Mouse (Mus musculus): Measurements from ENCODE around the gene Vgll4. TPM values are rescaled to one million over a fixed set of nuclear protein-coding genes. Genes with fewer than 3 reads are reported as not detected.

Gene Vgll4
- polyA plus RNA-seq, 1 experiment from 2014 or later: 10.0 TPM

GRCm38 (mm10) chr6:114939666-114940065 is 30.1 kb downstream of the Vgll4 start:
- ATAC-seq (ENCODE audit: low read depth): no peak
- no peaks in the 10 kb centered on the region for H3K9me3 ChIP-seq (replicated peaks; ENCODE audit: control insufficient read depth, low read length)
- no peaks in the 10 kb centered on the region for H3K27me3 ChIP-seq (ENCODE audit: control insufficient read depth, insufficient read depth, low read depth, low read length)
- H3K4me3 ChIP-seq (ENCODE audit: low read depth, low read length): no peak overlapping the region
- H3K27ac ChIP-seq (ENCODE audit: low read length): no peak overlapping the region
- 49% methylated on average over 2 of the region's 2 CpGs for WGBS (ENCODE audit: insufficient replicate concordance)
- no peaks in the 10 kb centered on the region for H3K4me1 ChIP-seq (ENCODE audit: control insufficient read depth, low read depth, low read length)
- H3K36me3 ChIP-seq (ENCODE audit: control insufficient read depth, insufficient read depth): no peaks in the 10 kb centered on the region
- H3K9ac ChIP-seq (ENCODE audit: low read depth, low read length): no peak overlapping the region
- H3K4me2 ChIP-seq (ENCODE audit: low read depth, low read length): no peak overlapping the region

GRCm38 (mm10) chr6:114936941-114937313 is 32.9 kb downstream of the Vgll4 start:
- WGBS (ENCODE audit: insufficient replicate concordance): 58% methylated on average over 5 of the region's 5 CpGs
- H3K27ac ChIP-seq (ENCODE audit: low read length): no peak overlapping the region
- H3K9ac ChIP-seq (ENCODE audit: low read depth, low read length): no peak overlapping the region
- no peak for ATAC-seq (ENCODE audit: low read depth)
- H3K36me3 ChIP-seq (ENCODE audit: control insufficient read depth, insufficient read depth): no peaks in the 10 kb centered on the region
- H3K4me2 ChIP-seq (ENCODE audit: low read depth, low read length): no peak overlapping the region
- no peaks in the 10 kb centered on the region for H3K27me3 ChIP-seq (ENCODE audit: control insufficient read depth, insufficient read depth, low read depth, low read length)
- H3K9me3 ChIP-seq (replicated peaks; ENCODE audit: control insufficient read depth, low read length): no peaks in the 10 kb centered on the region
- H3K4me3 ChIP-seq (ENCODE audit: low read depth, low read length): no peak overlapping the region
- no peaks in the 10 kb centered on the region for H3K4me1 ChIP-seq (ENCODE audit: control insufficient read depth, low read depth, low read length)

GRCm38 (mm10) chr6:114936297-114936940 is 33.4 kb downstream of the Vgll4 start:
- ATAC-seq (ENCODE audit: low read depth): no peak
- no peaks in the 10 kb centered on the region for H3K4me1 ChIP-seq (ENCODE audit: control insufficient read depth, low read depth, low read length)
- H3K4me2 ChIP-seq (ENCODE audit: low read depth, low read length): no peak overlapping the region
- 66% methylated on average over 19 of the region's 19 CpGs for WGBS (ENCODE audit: insufficient replicate concordance)
- no peaks in the 10 kb centered on the region for H3K9me3 ChIP-seq (replicated peaks; ENCODE audit: control insufficient read depth, low read length)
- no peaks in the 10 kb centered on the region for H3K36me3 ChIP-seq (ENCODE audit: control insufficient read depth, insufficient read depth)
- no peak overlapping the region for H3K27ac ChIP-seq (ENCODE audit: low read length)
- H3K27me3 ChIP-seq (ENCODE audit: control insufficient read depth, insufficient read depth, low read depth, low read length): no peaks in the 10 kb centered on the region
- no peak overlapping the region for H3K4me3 ChIP-seq (ENCODE audit: low read depth, low read length)
- no peak overlapping the region for H3K9ac ChIP-seq (ENCODE audit: low read depth, low read length)

GRCm38 (mm10) chr6:114935362-114935761 is 34.4 kb downstream of the Vgll4 start:
- Histone ChIP-seq H3K27ac (ENCODE audit: low read length) (no peak overlapping the region), H3K36me3 (ENCODE audit: control insufficient read depth, insufficient read depth) (no peaks in the 10 kb centered on the region), H3K27me3 (ENCODE audit: control insufficient read depth, insufficient read depth, low read depth, low read length) (no peaks in the 10 kb centered on the region), H3K4me1 (ENCODE audit: control insufficient read depth, low read depth, low read length) (no peaks in the 10 kb centered on the region; the same call in 1 of the 2 replicates), H3K4me2 (ENCODE audit: low read depth, low read length) (no peak overlapping the region), H3K9ac (ENCODE audit: low read depth, low read length) (no peak overlapping the region), H3K9me3 (replicated peaks; ENCODE audit: control insufficient read depth, low read length) (no peaks in the 10 kb centered on the region), H3K4me3 (ENCODE audit: low read depth, low read length) (no peak overlapping the region)
- 51% methylated on average over 3 of the region's 3 CpGs for WGBS (ENCODE audit: insufficient replicate concordance)
- no peak for ATAC-seq (ENCODE audit: low read depth)

- Histone ChIP-seq H3K9ac (ENCODE audit: low read depth, low read length) (no peak overlapping the region), H3K4me2 (ENCODE audit: low read depth, low read length) (no peak overlapping the region), H3K27ac (ENCODE audit: low read length) (no peak overlapping the region), H3K9me3 (replicated peaks; ENCODE audit: control insufficient read depth, low read length) (no peaks in the 10 kb centered on the region), H3K36me3 (ENCODE audit: control insufficient read depth, insufficient read depth) (no peaks in the 10 kb centered on the region), H3K4me1 (ENCODE audit: control insufficient read depth, low read depth, low read length) (no peaks in the 10 kb centered on the region; the same call in 1 of the 2 replicates), H3K27me3 (ENCODE audit: control insufficient read depth, insufficient read depth, low read depth, low read length) (no peaks in the 10 kb centered on the region), H3K4me3 (ENCODE audit: low read depth, low read length) (no peak overlapping the region)
- no peak for ATAC-seq (ENCODE audit: low read depth)
- WGBS (ENCODE audit: insufficient replicate concordance): 73% methylated on average over 11 of the region's 11 CpGs
Observed at GRCm38 (mm10) chr6:114934045-114934444, 35.7 kb downstream of the Vgll4 start.

- H3K36me3 ChIP-seq (ENCODE audit: control insufficient read depth, insufficient read depth): no peaks in the 10 kb centered on the region
- H3K27me3 ChIP-seq (ENCODE audit: control insufficient read depth, insufficient read depth, low read depth, low read length): no peaks in the 10 kb centered on the region
- no peaks in the 10 kb centered on the region; the same call in 1 of the 2 replicates for H3K4me1 ChIP-seq (ENCODE audit: control insufficient read depth, low read depth, low read length)
- WGBS (ENCODE audit: insufficient replicate concordance): 59% methylated on average over 3 of the region's 3 CpGs
- H3K9ac ChIP-seq (ENCODE audit: low read depth, low read length): no peak overlapping the region
- no peak overlapping the region for H3K4me2 ChIP-seq (ENCODE audit: low read depth, low read length)
- no peak overlapping the region for H3K27ac ChIP-seq (ENCODE audit: low read length)
- ATAC-seq (ENCODE audit: low read depth): no peak
- H3K4me3 ChIP-seq (ENCODE audit: low read depth, low read length): no peak overlapping the region
- no peaks in the 10 kb centered on the region for H3K9me3 ChIP-seq (replicated peaks; ENCODE audit: control insufficient read depth, low read length)
Observed at GRCm38 (mm10) chr6:114932991-114933392, 36.8 kb downstream of the Vgll4 start.

GRCm38 (mm10) chr6:114932116-114932500 is 37.7 kb downstream of the Vgll4 start:
- Histone ChIP-seq H3K4me1 (ENCODE audit: control insufficient read depth, low read depth, low read length) (no peaks in the 10 kb centered on the region; the same call in 1 of the 2 replicates), H3K4me3 (ENCODE audit: low read depth, low read length) (no peak overlapping the region), H3K36me3 (ENCODE audit: control insufficient read depth, insufficient read depth) (no peaks in the 10 kb centered on the region), H3K4me2 (ENCODE audit: low read depth, low read length) (no peak overlapping the region), H3K9me3 (replicated peaks; ENCODE audit: control insufficient read depth, low read length) (no peaks in the 10 kb centered on the region), H3K9ac (ENCODE audit: low read depth, low read length) (no peak overlapping the region), H3K27ac (ENCODE audit: low read length) (no peak overlapping the region), H3K27me3 (ENCODE audit: control insufficient read depth, insufficient read depth, low read depth, low read length) (no peaks in the 10 kb centered on the region)
- no peak for ATAC-seq (ENCODE audit: low read depth)
- 59% methylated on average over 5 of the region's 5 CpGs for WGBS (ENCODE audit: insufficient replicate concordance)

GRCm38 (mm10) chr6:114931212-114932115 is 38.3 kb downstream of the Vgll4 start:
- H3K27ac ChIP-seq (ENCODE audit: low read length): no peak overlapping the region

GRCm38 (mm10) chr6:114930646-114931045 is 39.1 kb downstream of the Vgll4 start:
- Histone ChIP-seq H3K27ac (ENCODE audit: low read length) (no peak overlapping the region), H3K4me1 (ENCODE audit: control insufficient read depth, low read depth, low read length) (no peaks in the 10 kb centered on the region; the same call in 1 of the 2 replicates), H3K9ac (ENCODE audit: low read depth, low read length) (no peak overlapping the region), H3K27me3 (ENCODE audit: control insufficient read depth, insufficient read depth, low read depth, low read length) (no peaks in the 10 kb centered on the region), H3K4me3 (ENCODE audit: low read depth, low read length) (no peak overlapping the region), H3K4me2 (ENCODE audit: low read depth, low read length) (no peak overlapping the region), H3K36me3 (ENCODE audit: control insufficient read depth, insufficient read depth) (no peaks in the 10 kb centered on the region), H3K9me3 (replicated peaks; ENCODE audit: control insufficient read depth, low read length) (no peaks in the 10 kb centered on the region)
- ATAC-seq (ENCODE audit: low read depth): no peak
- 68% methylated on average over 8 of the region's 8 CpGs for WGBS (ENCODE audit: insufficient replicate concordance)

More at GRCm38 (mm10) chr6:114931212-114932115, 38.3 kb downstream of the Vgll4 start:
- H3K9ac ChIP-seq (ENCODE audit: low read depth, low read length): no peak overlapping the region
- H3K4me3 ChIP-seq (ENCODE audit: low read depth, low read length): no peak overlapping the region
- no peaks in the 10 kb centered on the region for H3K36me3 ChIP-seq (ENCODE audit: control insufficient read depth, insufficient read depth)
- no peak overlapping the region for H3K4me2 ChIP-seq (ENCODE audit: low read depth, low read length)
- 60% methylated on average over 28 of the region's 28 CpGs for WGBS (ENCODE audit: insufficient replicate concordance)
- no peaks in the 10 kb centered on the region for H3K27me3 ChIP-seq (ENCODE audit: control insufficient read depth, insufficient read depth, low read depth, low read length)
- H3K9me3 ChIP-seq (replicated peaks; ENCODE audit: control insufficient read depth, low read length): no peaks in the 10 kb centered on the region
- H3K4me1 ChIP-seq (ENCODE audit: control insufficient read depth, low read depth, low read length): no peaks in the 10 kb centered on the region; the same call in 1 of the 2 replicates
- ATAC-seq (ENCODE audit: low read depth): no peak
